Mouse (Mus musculus): ENCODE data around the gene Nudt3. TPM values are rescaled to one million over a fixed set of nuclear protein-coding genes. Genes with fewer than 3 reads are reported as not detected.

Gene Nudt3
- polyA plus RNA-seq, 1 experiment from 2014 or later = 47.6 TPM

GRCm38 (mm10) chr17:27621705-27622531 is 1.4 kb downstream of the Nudt3 start:
- peak overlapping the region; percentile 62 for H3K4me2 ChIP-seq (replicated peaks; ENCODE audit: low read depth, low read length)
- peak overlapping the region; percentile 75 for H3K9ac ChIP-seq (replicated peaks; ENCODE audit: low read depth)

GRCm38 (mm10) chr17:27621161-27621560 is 2.1 kb downstream of the Nudt3 start:
- TF ChIP-seq EP300 (IDR thresholded peaks at IDR 0.05) (no peak), CTCF (IDR thresholded peaks at IDR 0.05) (no peak)
- H3K27ac ChIP-seq (ENCODE audit: low read length) = no peak overlapping the region

More at GRCm38 (mm10) chr17:27621705-27622531, 1.4 kb downstream of the Nudt3 start:
- peak; percentile 38 for DNase-seq (ENCODE audit: low spot score)
- Histone ChIP-seq H3K4me3 (ENCODE audit: low read depth, low read length) (peak overlapping the region; percentile 76), H3K4me1 (ENCODE audit: insufficient read depth, low read depth, low read length) (peaks cover 5% of the 10 kb centered on the region; the same call in 1 of the 2 replicates), H3K9me3 (ENCODE audit: low read length) (no peaks in the 10 kb centered on the region), H3K36me3 (ENCODE audit: insufficient read depth, low read length) (no peaks in the 10 kb centered on the region), H3K27ac (ENCODE audit: low read length) (no peak overlapping the region), H3K27me3 (replicated peaks; ENCODE audit: insufficient read depth, low read length) (no peaks in the 10 kb centered on the region)
- 2% methylated on average over 23 of the region's 23 CpGs for WGBS
- no peak for ATAC-seq
- TF ChIP-seq CTCF (IDR thresholded peaks at IDR 0.05) (no peak), EP300 (IDR thresholded peaks at IDR 0.05) (no peak)

GRCm38 (mm10) chr17:27615388-27615787 is 7.9 kb downstream of the Nudt3 start:
- no peaks in the 10 kb centered on the region for H3K9me3 ChIP-seq (ENCODE audit: low read length)
- WGBS = 74% methylated on average over 7 of the region's 7 CpGs
- TF ChIP-seq CTCF (IDR thresholded peaks at IDR 0.05) (no peak), EP300 (IDR thresholded peaks at IDR 0.05) (no peak)
- DNase-seq (ENCODE audit: low spot score) = no peak
- H3K36me3 ChIP-seq (ENCODE audit: insufficient read depth, low read length) = no peaks in the 10 kb centered on the region
- no peak overlapping the region for H3K27ac ChIP-seq (ENCODE audit: low read length)
- no peak overlapping the region for H3K4me2 ChIP-seq (replicated peaks; ENCODE audit: low read depth, low read length)
- no peak overlapping the region for H3K4me3 ChIP-seq (ENCODE audit: low read depth, low read length)
- H3K9ac ChIP-seq (replicated peaks; ENCODE audit: low read depth) = no peak overlapping the region
- H3K4me1 ChIP-seq (ENCODE audit: insufficient read depth, low read depth, low read length) = no peaks in the 10 kb centered on the region
- no peak for ATAC-seq
- H3K27me3 ChIP-seq (replicated peaks; ENCODE audit: insufficient read depth, low read length) = no peaks in the 10 kb centered on the region

More at GRCm38 (mm10) chr17:27621161-27621560, 2.1 kb downstream of the Nudt3 start:
- DNase-seq (ENCODE audit: low spot score) (no peak), ATAC-seq (no peak)
- Histone ChIP-seq H3K4me2 (replicated peaks; ENCODE audit: low read depth, low read length) (peak overlapping the region; percentile 62; the same call in 1 of the 2 replicates), H3K9me3 (ENCODE audit: low read length) (no peaks in the 10 kb centered on the region), H3K9ac (replicated peaks; ENCODE audit: low read depth) (no peak overlapping the region), H3K36me3 (ENCODE audit: insufficient read depth, low read length) (no peaks in the 10 kb centered on the region), H3K4me3 (ENCODE audit: low read depth, low read length) (no peak overlapping the region), H3K4me1 (ENCODE audit: insufficient read depth, low read depth, low read length) (peaks cover 5% of the 10 kb centered on the region; the same call in 1 of the 2 replicates), H3K27me3 (replicated peaks; ENCODE audit: insufficient read depth, low read length) (no peaks in the 10 kb centered on the region)
- 43% methylated on average over 8 of the region's 8 CpGs for WGBS

GRCm38 (mm10) chr17:27613016-27613415 is 10.3 kb downstream of the Nudt3 start:
- Histone ChIP-seq H3K4me1 (ENCODE audit: insufficient read depth, low read depth, low read length) (no peaks in the 10 kb centered on the region), H3K9me3 (ENCODE audit: low read length) (no peaks in the 10 kb centered on the region), H3K4me2 (replicated peaks; ENCODE audit: low read depth, low read length) (no peak overlapping the region), H3K27me3 (replicated peaks; ENCODE audit: insufficient read depth, low read length) (no peaks in the 10 kb centered on the region), H3K27ac (ENCODE audit: low read length) (no peak overlapping the region), H3K36me3 (ENCODE audit: insufficient read depth, low read length) (no peaks in the 10 kb centered on the region), H3K9ac (replicated peaks; ENCODE audit: low read depth) (no peak overlapping the region), H3K4me3 (ENCODE audit: low read depth, low read length) (no peak overlapping the region)
- ATAC-seq = no peak
- DNase-seq (ENCODE audit: low spot score) = no peak
- WGBS = 76% methylated on average over 4 of the region's 4 CpGs
- TF ChIP-seq EP300 (IDR thresholded peaks at IDR 0.05) (no peak), CTCF (IDR thresholded peaks at IDR 0.05) (no peak)

GRCm38 (mm10) chr17:27611994-27612393 is 11.3 kb downstream of the Nudt3 start:
- Histone ChIP-seq H3K27me3 (replicated peaks; ENCODE audit: insufficient read depth, low read length) (no peaks in the 10 kb centered on the region), H3K9ac (replicated peaks; ENCODE audit: low read depth) (no peak overlapping the region), H3K4me2 (replicated peaks; ENCODE audit: low read depth, low read length) (no peak overlapping the region), H3K4me3 (ENCODE audit: low read depth, low read length) (no peak overlapping the region), H3K9me3 (ENCODE audit: low read length) (no peaks in the 10 kb centered on the region), H3K36me3 (ENCODE audit: insufficient read depth, low read length) (no peaks in the 10 kb centered on the region), H3K4me1 (ENCODE audit: insufficient read depth, low read depth, low read length) (no peaks in the 10 kb centered on the region), H3K27ac (ENCODE audit: low read length) (no peak overlapping the region)
- DNase-seq (ENCODE audit: low spot score) (no peak), ATAC-seq (no peak)
- 70% methylated on average over 5 of the region's 5 CpGs for WGBS
- TF ChIP-seq CTCF (IDR thresholded peaks at IDR 0.05) = no peak
- TF ChIP-seq EP300 (IDR thresholded peaks at IDR 0.05) = no peak

GRCm38 (mm10) chr17:27611519-27611884 is 11.8 kb downstream of the Nudt3 start:
- H3K4me1 ChIP-seq (ENCODE audit: insufficient read depth, low read depth, low read length) = no peaks in the 10 kb centered on the region
- no peak overlapping the region for H3K27ac ChIP-seq (ENCODE audit: low read length)
- DNase-seq (ENCODE audit: low spot score) (no peak), ATAC-seq (no peak)
- no peak overlapping the region for H3K4me2 ChIP-seq (replicated peaks; ENCODE audit: low read depth, low read length)
- no peaks in the 10 kb centered on the region for H3K9me3 ChIP-seq (ENCODE audit: low read length)
- H3K9ac ChIP-seq (replicated peaks; ENCODE audit: low read depth) = no peak overlapping the region
- TF ChIP-seq EP300 (IDR thresholded peaks at IDR 0.05) (no peak), CTCF (IDR thresholded peaks at IDR 0.05) (no peak)
- no peaks in the 10 kb centered on the region for H3K36me3 ChIP-seq (ENCODE audit: insufficient read depth, low read length)
- no peaks in the 10 kb centered on the region for H3K27me3 ChIP-seq (replicated peaks; ENCODE audit: insufficient read depth, low read length)
- no peak overlapping the region for H3K4me3 ChIP-seq (ENCODE audit: low read depth, low read length)
- WGBS = 46% methylated on average over 3 of the region's 3 CpGs
